Mouse (Mus musculus) brain, embryonic 14.5 days (tissue): ENCODE results near the gene Erc1. TPM values are rescaled to one million over a fixed set of nuclear protein-coding genes. Genes with fewer than 3 reads are reported as not detected.

ENCODE experiments used
- DNase-seq: peaks from one replicate; pipeline ENCODE4 v3.0.0-alpha.2; 2011; ENCODE audit warnings: low read depth
- CTCF ChIP-seq: fragments of 200-500 bp; IDR thresholded peaks from 2 replicates; pipeline ENCODE4 v1.5.1; 2012; ENCODE audit warnings: inconsistent platforms, mild to moderate bottlenecking, moderate library complexity, borderline replicate concordance; ENCODE audit not compliant: insufficient read depth, insufficient read length; ENCODE audit errors: extremely low read depth
- POLR2A ChIP-seq: fragments of 200-500 bp; IDR thresholded peaks from 2 replicates; pipeline ENCODE4 v1.6.1; 2012; ENCODE audit warnings: mild to moderate bottlenecking, inconsistent platforms, borderline replicate concordance; ENCODE audit not compliant: poor library complexity, insufficient read depth, insufficient read length, severe bottlenecking; ENCODE audit errors: extremely low read depth
- polyA plus RNA-seq: library from polyadenylated mRNA; depleted of rRNA; stranded (reverse); fragments of >200 nt; gene quantifications from 2 replicates; pipeline ENCODE4 v1.2.3, GENCODE M21; 2012; rRNA removed

Erc1 gene
- polyA plus RNA-seq, 1 experiment = 59.9 TPM

DNA sequence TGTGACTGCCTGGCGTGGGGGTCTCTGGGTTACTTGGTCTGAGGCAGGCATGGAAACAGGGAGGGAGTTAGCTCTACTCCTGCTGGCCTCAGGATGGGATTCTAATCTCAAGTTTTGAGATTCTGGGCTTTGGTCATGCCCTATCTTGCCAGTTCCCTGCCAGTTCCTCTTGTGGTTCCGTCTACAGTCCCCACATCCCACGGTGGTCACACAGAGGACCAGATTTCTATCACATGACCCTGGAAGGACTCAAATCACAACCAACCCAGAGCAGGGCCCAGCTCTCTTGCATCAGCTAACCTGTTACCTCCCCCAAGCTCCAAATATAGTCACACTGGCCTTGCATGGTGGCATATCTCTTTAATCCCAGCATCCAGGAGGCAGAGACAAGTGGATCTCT lies 318.3 kb downstream of the Erc1 start:
- no peak for DNase-seq
- TF ChIP-seq CTCF = no peak

- DNase-seq = no peak
- TF ChIP-seq POLR2A (no peak), CTCF (no peak)
Observed at GRCm38 (mm10) chr6:119526498-119526897, 321.5 kb downstream of the Erc1 start.

- no peak for DNase-seq
Observed at GRCm38 (mm10) chr6:119521931-119522391, 326.0 kb downstream of the Erc1 start.

DNA sequence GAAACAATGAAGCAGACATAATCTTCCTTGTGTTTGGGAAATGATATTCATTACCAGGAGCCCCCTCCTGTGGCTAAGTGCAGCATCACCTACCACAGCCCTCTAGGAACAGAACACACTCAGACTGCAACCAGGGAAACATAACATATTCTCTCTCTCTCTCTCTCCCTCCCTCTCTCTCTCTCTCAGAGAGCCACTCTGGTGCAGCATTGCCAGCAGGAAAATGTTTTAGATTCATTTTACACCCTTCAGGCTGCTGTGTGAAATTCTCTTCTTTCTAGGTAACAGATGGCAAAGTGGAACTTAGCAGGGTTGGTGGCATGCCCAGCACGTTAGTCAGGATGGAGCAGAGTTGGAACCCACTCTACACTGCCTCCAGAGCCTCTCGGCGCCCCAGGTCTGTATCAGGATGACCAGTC lies 326.5 kb downstream of the Erc1 start:
- TF ChIP-seq POLR2A (no peak), CTCF (no peak)
- peak; percentile 68 for DNase-seq

More at GRCm38 (mm10) chr6:119521931-119522391, 326.0 kb downstream of the Erc1 start:
- TF ChIP-seq CTCF = no peak
- no peak for TF ChIP-seq POLR2A

Other genes with a start within 250 kb of the Erc1 start
- 47.4 and 65.0 TPM in 2 replicates for gene Rad52, start 54.5 kb upstream of the Erc1 start, polyA plus RNA-seq
- gene Wnk1, start 190.5 kb upstream of the Erc1 start, polyA plus RNA-seq = 113 and 135 TPM in 2 replicates
- not detected in 2 replicates for gene Ninj2, start 245.2 kb upstream of the Erc1 start, polyA plus RNA-seq